Mouse (Mus musculus) hindbrain, embryonic 15.5 days (tissue): Measurements from ENCODE around the gene Troap. TPM values are rescaled to one million over a fixed set of nuclear protein-coding genes. Genes with fewer than 3 reads are reported as not detected.

Experiments used
- ATAC-seq: fragments of 200-750 bp; cut with Nextera tagmentation; 2 replicates; pipeline ENCODE4 v1.8.0; 2017; ENCODE audit warnings: low read depth, moderate number of reproducible peaks, moderate TSS enrichment; ENCODE audit not compliant: low FRiP score
- H3K27ac ChIP-seq: fragments of 300-500 bp; sonication (generic); replicated peaks from 2 replicates; pipeline ENCODE4 v1.5.1; 2015; ENCODE audit warnings: mild to moderate bottlenecking, inconsistent platforms
- H3K27me3 ChIP-seq: fragments of 300-500 bp; sonication (generic); 2 replicates; pipeline ENCODE4 v1.6.1; 2015; ENCODE audit warnings: control low read depth, inconsistent platforms
- H3K36me3 ChIP-seq: fragments of 300-500 bp; sonication (generic); 2 replicates; pipeline ENCODE4 v1.6.1; 2015; ENCODE audit warnings: control low read depth, inconsistent platforms
- H3K4me1 ChIP-seq: fragments of 300-500 bp; sonication (generic); replicated peaks from 2 replicates; pipeline ENCODE4 v1.6.1; 2015; ENCODE audit warnings: control low read depth, inconsistent platforms
- H3K4me2 ChIP-seq: fragments of 300-500 bp; sonication (generic); 2 replicates; pipeline ENCODE4 v1.6.1; 2015; ENCODE audit warnings: moderate library complexity, mild to moderate bottlenecking, inconsistent platforms
- H3K4me3 ChIP-seq: fragments of 300-500 bp; sonication (generic); 2 replicates; pipeline ENCODE4 v1.5.1; 2015; ENCODE audit warnings: mild to moderate bottlenecking, inconsistent platforms
- H3K9ac ChIP-seq: fragments of 300-500 bp; sonication (generic); 2 replicates; pipeline ENCODE4 v1.6.1; 2015; ENCODE audit warnings: inconsistent platforms
- H3K9me3 ChIP-seq: fragments of 300-500 bp; sonication (generic); 2 replicates; pipeline ENCODE4 v1.6.1; 2016; ENCODE audit warnings: control low read depth, inconsistent platforms
- WGBS: fragments of 180-500 bp; shearing (Covaris S2); methylation state at CpG from one replicate; pipeline ENCODE4 v1.1.7; 2015; 5-methylcytosine and 5-hydroxymethylcytosine counted together
- polyA plus RNA-seq: library from polyadenylated mRNA; unstranded; fragments of >200 nt; fragmentation: Nextera tagmentation; extraction: Ambion mirVana; gene quantifications from 2 replicates; pipeline ENCODE4 v1.2.1, GENCODE M21; 2015

Gene Troap
- polyA plus RNA-seq, 1 experiment from 2014 or later, result 8.5 TPM

GRCm38 (mm10) chr15:99032726-99033250, 41.6 kb upstream of the Troap start:
- no peak for ATAC-seq
- 82% methylated on average over 7 of the region's 7 CpGs for WGBS
- H3K27ac ChIP-seq, result no peak overlapping the region
- no peaks in the 10 kb centered on the region for H3K9me3 ChIP-seq
- no peak overlapping the region for H3K9ac ChIP-seq
- H3K4me2 ChIP-seq, result no peak overlapping the region
- no peak overlapping the region for H3K4me3 ChIP-seq
- H3K27me3 ChIP-seq, result peaks cover 21% of the 10 kb centered on the region; the same call in 1 of the 2 replicates
- no peaks in the 10 kb centered on the region for H3K36me3 ChIP-seq
- peaks cover 14% of the 10 kb centered on the region for H3K4me1 ChIP-seq

- H3K27ac ChIP-seq, result no peak overlapping the region
- peaks cover 16% of the 10 kb centered on the region; the same call in 1 of the 2 replicates for H3K27me3 ChIP-seq
- no peaks in the 10 kb centered on the region for H3K36me3 ChIP-seq
- H3K9ac ChIP-seq, result no peak overlapping the region
- H3K4me1 ChIP-seq, result peaks cover 14% of the 10 kb centered on the region
- H3K4me3 ChIP-seq, result no peak overlapping the region
- WGBS, result 86% methylated on average over 7 of the region's 7 CpGs
- no peak for ATAC-seq
- H3K9me3 ChIP-seq, result no peaks in the 10 kb centered on the region
- H3K4me2 ChIP-seq, result no peak overlapping the region
These were observed 40.7 kb upstream of the Troap start for GRCm38 (mm10) chr15:99033498-99034270.

- no peak overlapping the region for H3K27ac ChIP-seq
- H3K9ac ChIP-seq, result no peak overlapping the region
- no peak for ATAC-seq
- no peak overlapping the region for H3K4me3 ChIP-seq
- H3K4me2 ChIP-seq, result no peak overlapping the region
- no peaks in the 10 kb centered on the region for H3K36me3 ChIP-seq
- WGBS, result 85% methylated on average over 4 of the region's 4 CpGs
- peaks cover under 1% of the 10 kb centered on the region for H3K4me1 ChIP-seq
- H3K27me3 ChIP-seq, result peaks cover 6% of the 10 kb centered on the region; the same call in 1 of the 2 replicates
- H3K9me3 ChIP-seq, result no peaks in the 10 kb centered on the region
These were observed 38.9 kb upstream of the Troap start for GRCm38 (mm10) chr15:99035431-99035830.

GRCm38 (mm10) chr15:99036249-99036905, 38.0 kb upstream of the Troap start:
- H3K36me3 ChIP-seq, result no peaks in the 10 kb centered on the region
- H3K9me3 ChIP-seq, result no peaks in the 10 kb centered on the region
- no peak overlapping the region for H3K27ac ChIP-seq
- no peak for ATAC-seq
- H3K4me2 ChIP-seq, result no peak overlapping the region
- H3K27me3 ChIP-seq, result no peaks in the 10 kb centered on the region
- peaks cover 9% of the 10 kb centered on the region; the same call in 1 of the 2 replicates for H3K4me1 ChIP-seq
- H3K9ac ChIP-seq, result no peak overlapping the region
- H3K4me3 ChIP-seq, result no peak overlapping the region
- 84% methylated on average over 8 of the region's 8 CpGs for WGBS

GRCm38 (mm10) chr15:99038025-99038424, 36.4 kb upstream of the Troap start:
- Histone ChIP-seq H3K4me3 (no peak overlapping the region), H3K9me3 (no peaks in the 10 kb centered on the region), H3K4me2 (no peak overlapping the region), H3K9ac (no peak overlapping the region), H3K36me3 (no peaks in the 10 kb centered on the region), H3K27ac (no peak overlapping the region), H3K27me3 (no peaks in the 10 kb centered on the region), H3K4me1 (peaks cover 9% of the 10 kb centered on the region; the same call in 1 of the 2 replicates)
- 91% methylated on average over 1 of the region's 1 CpGs for WGBS
- no peak for ATAC-seq

GRCm38 (mm10) chr15:99038797-99039196, 35.6 kb upstream of the Troap start:
- no peak overlapping the region for H3K4me3 ChIP-seq
- no peaks in the 10 kb centered on the region for H3K27me3 ChIP-seq
- ATAC-seq, result no peak
- H3K27ac ChIP-seq, result no peak overlapping the region
- peaks cover 9% of the 10 kb centered on the region; the same call in 1 of the 2 replicates for H3K4me1 ChIP-seq
- no peak overlapping the region for H3K9ac ChIP-seq
- H3K9me3 ChIP-seq, result no peaks in the 10 kb centered on the region
- H3K4me2 ChIP-seq, result no peak overlapping the region
- no peaks in the 10 kb centered on the region for H3K36me3 ChIP-seq
- 93% methylated on average over 5 of the region's 5 CpGs for WGBS

- Histone ChIP-seq H3K27ac (no peak overlapping the region), H3K4me3 (no peak overlapping the region), H3K4me2 (no peak overlapping the region), H3K9ac (no peak overlapping the region), H3K9me3 (no peaks in the 10 kb centered on the region), H3K36me3 (no peaks in the 10 kb centered on the region), H3K27me3 (no peaks in the 10 kb centered on the region), H3K4me1 (peaks cover 9% of the 10 kb centered on the region; the same call in 1 of the 2 replicates)
- 89% methylated on average over 4 of the region's 4 CpGs for WGBS
- ATAC-seq, result no peak
These were observed 35.1 kb upstream of the Troap start for GRCm38 (mm10) chr15:99039306-99039705.

- H3K4me2 ChIP-seq, result no peak overlapping the region
- WGBS, result 68% methylated on average over 26 of the region's 26 CpGs
- ATAC-seq, result no peak
These were observed 34.1 kb upstream of the Troap start for GRCm38 (mm10) chr15:99039996-99040919.

GRCm38 (mm10) chr15:99040920-99041856, 33.2 kb upstream of the Troap start:
- Histone ChIP-seq H3K27ac (no peak overlapping the region), H3K27me3 (no peaks in the 10 kb centered on the region), H3K4me3 (no peak overlapping the region), H3K9me3 (no peaks in the 10 kb centered on the region), H3K9ac (no peak overlapping the region), H3K36me3 (no peaks in the 10 kb centered on the region), H3K4me2 (no peak overlapping the region), H3K4me1 (peaks cover 9% of the 10 kb centered on the region; the same call in 1 of the 2 replicates)
- 51% methylated on average over 21 of the region's 21 CpGs for WGBS
- ATAC-seq, result no peak

More at GRCm38 (mm10) chr15:99039996-99040919, 34.1 kb upstream of the Troap start:
- no peak overlapping the region for H3K9ac ChIP-seq
- no peaks in the 10 kb centered on the region for H3K36me3 ChIP-seq
- H3K9me3 ChIP-seq, result no peaks in the 10 kb centered on the region
- H3K4me3 ChIP-seq, result no peak overlapping the region
- H3K4me1 ChIP-seq, result peaks cover 9% of the 10 kb centered on the region; the same call in 1 of the 2 replicates
- H3K27ac ChIP-seq, result no peak overlapping the region
- no peaks in the 10 kb centered on the region for H3K27me3 ChIP-seq

GRCm38 (mm10) chr15:99042334-99042733, 32.0 kb upstream of the Troap start:
- H3K27me3 ChIP-seq, result no peaks in the 10 kb centered on the region
- H3K36me3 ChIP-seq, result no peaks in the 10 kb centered on the region
- H3K27ac ChIP-seq, result no peak overlapping the region
- H3K4me1 ChIP-seq, result peaks cover 9% of the 10 kb centered on the region; the same call in 1 of the 2 replicates
- 86% methylated on average over 5 of the region's 5 CpGs for WGBS
- H3K9me3 ChIP-seq, result no peaks in the 10 kb centered on the region
- no peak overlapping the region for H3K4me3 ChIP-seq
- no peak for ATAC-seq
- H3K4me2 ChIP-seq, result no peak overlapping the region
- H3K9ac ChIP-seq, result no peak overlapping the region
